ENCODE assay signal across 9 mouse cellular contexts in genomic region chr11:35852731-35853130, GRCm38 (mm10). TPM values are rescaled to one million over a fixed set of nuclear protein-coding genes. Genes with fewer than 3 reads are reported as not detected.
DNase-seq lines count a peak whose midpoint lies in the region.
"Had no signal": no experiment of that assay in that cellular context is flagged by ENCODE, and none has a peak within 500 bp of the region (broad histone marks: within the 10 kb centered on the region; RNA-seq: fewer than 3 reads in every experiment).

No protein-coding gene starts in this region.

- DNase-seq in cerebellum, postnatal 14 days, result peak; percentile 26 to 55
- DNase-seq in cerebellum, adult 9-11 months, result no peak
- DNase-seq in left cerebral cortex, postnatal 14 days (ENCODE audit: low spot score in 2 of 2), result peak; percentile 52 to 67
- DNase-seq in left cerebral cortex, adult 11 months (ENCODE audit: low spot score), result no peak
- DNase-seq in MN1 (ENCODE audit: low spot score), result peak; percentile 80
- peak; percentile 54 for DNase-seq in forelimb bud, embryonic 11.5 days (ENCODE audit: low read depth, low spot score)
- peak; percentile 77 for DNase-seq in retina, embryonic 14.5 days (ENCODE audit: low spot score)
- no peak for DNase-seq in heart, adult 8-10 months (ENCODE audit: low spot score)

- intact Hi-C loops in left cerebral cortex, postnatal 14 days (cut with DNase I), result no loop called here

RNA-seq across cellular contexts. Expression of gene Rars, which starts 18.4 kb away (rescaled TPM):
- 10 to 100 TPM; 45.4 to 47.9 TPM for total RNA-seq in left cerebral cortex, postnatal 14 days (2021)
- 10 to 100 TPM; 33.6 to 36.4 (median 35.1) TPM for total RNA-seq in heart, adult 8-10 months (2022)

RNA-seq across cellular contexts. Expression of gene Fbll1, which starts 54.0 kb away (rescaled TPM):
- 10 to 100 TPM; 48.7 to 50.3 TPM for total RNA-seq in left cerebral cortex, postnatal 14 days (2021)
- total RNA-seq in heart, adult 8-10 months (2022), result not detected
- total RNA-seq: heart, postnatal 10 days had no signal

Comparison
In these comparisons a context has a peak if more than half of its experiments do, and no peak if none do; other contexts are left out.
1. DNase-seq: peak in cerebellum, postnatal 14 days (2 of 2), left cerebral cortex, postnatal 14 days (2 of 2), MN1 (single experiment), forelimb bud, embryonic 11.5 days (single experiment) and retina, embryonic 14.5 days (single experiment); none in cerebellum, adult 9-11 months (single experiment), left cerebral cortex, adult 11 months (single experiment) and heart, adult 8-10 months (single experiment).
2. RNA of gene Fbll1, which starts 54.0 kb away (total RNA-seq): 48.7 to 50.3 TPM in left cerebral cortex, postnatal 14 days; not detected in heart, adult 8-10 months; every median in the first group is over 10 times any median in the second.